Mouse (Mus musculus) G1E (cell line): ENCODE results near the gene Crybg1. TPM values are rescaled to one million over a fixed set of nuclear protein-coding genes. Genes with fewer than 3 reads are reported as not detected.
"Not testable (repeated sequence)": the region's sequence is repeated elsewhere in the genome, so short reads cannot be mapped to it uniquely, and the experiment has no call there.

Experiments used
- ATAC-seq: 2 replicates; pipeline ENCODE4 v1.8.0; 2016; ENCODE audit warnings: mild to moderate bottlenecking; ENCODE audit not compliant: insufficient number of reproducible peaks, poor library complexity, low FRiP score, severe bottlenecking; ENCODE audit errors: extremely low read depth
- DNase-seq: peaks from one replicate; pipeline ENCODE4 v3.0.0; 2012; ENCODE audit warnings: low spot score
- H3K27me3 ChIP-seq: 2 replicates; pipeline ENCODE4 v1.6.1; 2012; ENCODE audit warnings: mild to moderate bottlenecking, low read length, inconsistent platforms; ENCODE audit not compliant: insufficient read depth
- H3K36me3 ChIP-seq: replicated peaks from 2 replicates; pipeline ENCODE3; 2012; ENCODE audit warnings: mild to moderate bottlenecking, inconsistent platforms
- H3K4me1 ChIP-seq: 2 replicates; pipeline ENCODE4 v1.6.1; 2012; ENCODE audit warnings: low read depth, low read length, inconsistent platforms, mixed read lengths; ENCODE audit not compliant: insufficient read depth
- H3K4me3 ChIP-seq: 2 replicates; pipeline ENCODE4 v1.5.1; 2012; ENCODE audit warnings: low read depth, mild to moderate bottlenecking, inconsistent platforms, low read length, moderate library complexity, mixed read lengths
- H3K9me3 ChIP-seq: replicated peaks from 2 replicates; pipeline ENCODE4 v1.6.1; 2012; ENCODE audit warnings: inconsistent platforms
- CTCF ChIP-seq: IDR thresholded peaks from 2 replicates; pipeline ENCODE4 v1.5.1; 2012; ENCODE audit warnings: low read depth, low read length, inconsistent platforms, mixed read lengths
- GATA1 ChIP-seq: IDR thresholded peaks from 2 replicates; pipeline ENCODE4 v1.6.1; 2012; ENCODE audit warnings: borderline replicate concordance, low read length, inconsistent platforms, mixed read lengths
- GATA2 ChIP-seq: IDR thresholded peaks from 2 replicates; pipeline ENCODE4 v1.6.1; 2012; ENCODE audit warnings: low read depth, low read length, inconsistent platforms, borderline replicate concordance
- POLR2AphosphoS5 ChIP-seq: IDR thresholded peaks from 2 replicates; pipeline ENCODE4 v1.6.1; 2012; ENCODE audit warnings: low read depth, low read length, inconsistent platforms; ENCODE audit not compliant: insufficient replicate concordance
- TAL1 ChIP-seq: conservative IDR thresholded peaks from 2 replicates; pipeline ENCODE4 v1.6.1; 2012; ENCODE audit warnings: low read depth, low read length, inconsistent platforms, mixed read lengths
- polyA plus RNA-seq: library from polyadenylated mRNA; stranded (reverse); fragments of >175 nt; gene quantifications from 2 replicates; pipeline ENCODE4 v1.2.3, GENCODE M21; 2012
- total RNA-seq, 2 experiments: library from RNA; stranded (forward) in 1 of 2; stranded (reverse) in 1 of 2; fragments of 200-1000 nt in 1 of 2; fragments of >200 nt in 1 of 2; fragmentation: Nextera tagmentation in 1 of 2; gene quantifications; 2 replicates each; pipeline ENCODE4 v1.2.3; 2014 to 2017

Crybg1 gene
- total and polyA plus RNA-seq, 3 experiments = 4.7 to 20.2 (median 13.9) TPM

GRCm38 (mm10) chr10:43939136-43939662, 209.5 kb downstream of the Crybg1 start:
- Histone ChIP-seq H3K9me3 (no peaks in the 10 kb centered on the region), H3K27me3 (no peaks in the 10 kb centered on the region), H3K36me3 (peaks cover 82% of the 10 kb centered on the region), H3K4me1 (no peaks in the 10 kb centered on the region), H3K4me3 (no peak overlapping the region)
- ATAC-seq (no peak), DNase-seq (no peak)
- no peak for TF ChIP-seq GATA1
- TF ChIP-seq POLR2AphosphoS5 = no peak
- no peak for TF ChIP-seq GATA2
- no peak for TF ChIP-seq TAL1
- TF ChIP-seq CTCF = no peak

- Histone ChIP-seq H3K4me1 (no peaks in the 10 kb centered on the region), H3K9me3 (no peaks in the 10 kb centered on the region), H3K4me3 (no peak overlapping the region), H3K36me3 (peaks cover 77% of the 10 kb centered on the region), H3K27me3 (no peaks in the 10 kb centered on the region)
- no peak for TF ChIP-seq CTCF
- no peak for TF ChIP-seq GATA2
- TF ChIP-seq POLR2AphosphoS5 = no peak
- no peak for TF ChIP-seq TAL1
- no peak for TF ChIP-seq GATA1
- no peak for ATAC-seq
- no peak for DNase-seq
These were observed 220.1 kb downstream of the Crybg1 start for GRCm38 (mm10) chr10:43928596-43928995.

GRCm38 (mm10) chr10:43927736-43928135, 220.9 kb downstream of the Crybg1 start:
- no peak for DNase-seq
- Histone ChIP-seq H3K36me3 (peaks cover 75% of the 10 kb centered on the region), H3K27me3 (no peaks in the 10 kb centered on the region), H3K4me3 (no peak overlapping the region), H3K9me3 (no peaks in the 10 kb centered on the region), H3K4me1 (no peaks in the 10 kb centered on the region)
- no peak for TF ChIP-seq POLR2AphosphoS5
- no peak for TF ChIP-seq GATA1
- no peak for TF ChIP-seq CTCF
- no peak for TF ChIP-seq GATA2
- no peak for TF ChIP-seq TAL1
- ATAC-seq = no peak

- not testable (repeated sequence) for H3K27me3 ChIP-seq, H3K4me1 ChIP-seq, DNase-seq, ATAC-seq, H3K9me3 ChIP-seq, H3K4me3 ChIP-seq
- H3K36me3 ChIP-seq = peaks cover 73% of the 10 kb centered on the region
These were observed 222.9 kb downstream of the Crybg1 start for GRCm38 (mm10) chr10:43925776-43926175.

GRCm38 (mm10) chr10:43923096-43923495, 225.6 kb downstream of the Crybg1 start:
- no peak for ATAC-seq
- no peak for DNase-seq
- no peak overlapping the region for H3K4me3 ChIP-seq
- no peaks in the 10 kb centered on the region for H3K9me3 ChIP-seq
- peaks cover 71% of the 10 kb centered on the region for H3K36me3 ChIP-seq
- H3K27me3 ChIP-seq = no peaks in the 10 kb centered on the region
- no peaks in the 10 kb centered on the region for H3K4me1 ChIP-seq
- TF ChIP-seq GATA1 (no peak), GATA2 (no peak), POLR2AphosphoS5 (no peak), CTCF (no peak), TAL1 (no peak)

- DNase-seq = no peak
- no peak for ATAC-seq
- TF ChIP-seq CTCF (peak; percentile 38; the same call in 1 of the 2 replicates), GATA2 (no peak), POLR2AphosphoS5 (no peak)
- no peak overlapping the region for H3K4me3 ChIP-seq
- H3K27me3 ChIP-seq = no peaks in the 10 kb centered on the region
- H3K9me3 ChIP-seq = no peaks in the 10 kb centered on the region
- peaks cover 5% of the 10 kb centered on the region; the same call in 1 of the 2 replicates for H3K4me1 ChIP-seq
- H3K36me3 ChIP-seq = peaks cover 72% of the 10 kb centered on the region
These were observed 229.7 kb downstream of the Crybg1 start for GRCm38 (mm10) chr10:43918696-43919608.
